Comparison of ENCODE assay signal across 8 mouse cellular contexts in the genomic region with DNA sequence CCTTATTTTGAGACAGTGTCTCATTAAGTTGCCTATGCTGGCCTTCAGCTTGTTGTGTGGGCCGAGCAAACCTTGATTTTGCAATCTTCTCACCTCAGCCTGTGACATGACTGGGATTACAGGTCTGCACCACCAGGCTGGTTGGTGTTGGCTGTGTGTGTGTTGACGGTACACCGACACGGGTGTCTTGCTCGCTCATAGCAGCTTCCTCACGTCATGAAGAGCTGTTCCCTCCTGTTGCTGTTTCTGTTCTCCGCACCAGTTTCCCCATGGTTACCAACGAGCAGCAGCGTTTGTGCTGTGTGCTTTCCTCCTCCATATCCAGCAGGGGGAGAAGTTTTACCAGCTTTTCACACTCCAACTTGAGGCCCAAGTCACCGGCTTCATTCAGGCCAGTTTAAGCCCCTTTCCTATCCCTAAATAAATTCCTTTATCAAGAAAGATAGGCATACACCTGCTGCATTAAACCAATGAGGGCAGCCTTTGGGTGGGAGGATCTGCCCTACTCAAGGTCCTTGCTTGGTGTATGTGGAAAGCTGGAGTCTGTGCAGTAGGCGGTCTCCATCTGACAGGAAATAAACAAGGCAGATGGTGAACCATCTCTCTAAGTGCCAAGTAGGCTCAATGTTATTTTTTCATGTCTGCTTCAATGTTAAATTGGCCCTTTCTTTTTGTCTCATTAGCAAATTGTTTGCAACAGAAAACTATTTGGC. TPM values are rescaled to one million over a fixed set of nuclear protein-coding genes. Genes with fewer than 3 reads are reported as not detected.
DNase-seq lines count a peak whose midpoint lies in the region; TF ChIP-seq lines count a peak whose summit lies in the region.

No protein-coding gene starts in this region.

- no peak overlapping the region for H3K4me3 ChIP-seq in cerebellum, adult 2 months (replicated peaks; ENCODE audit: insufficient read depth, low read depth, low read length)

- H3K4me1 ChIP-seq in cerebellum, adult 2 months (ENCODE audit: control insufficient read depth, insufficient read depth, low read length): peaks cover 2% of the 10 kb centered on the region; the same call in 1 of the 2 replicates

- DNase-seq in spleen, adult 18-20 months: peak; percentile 13 to 28
- no peak for DNase-seq in spleen, adult 12 weeks (ENCODE audit: low spot score)
- DNase-seq in cerebellum, adult 2 months: peak; percentile 57 to 67
- peak; percentile 50 for DNase-seq in gonadal fat pad, adult 2 months (ENCODE audit: low read depth)
- peak; percentile 58 for DNase-seq in kidney, adult 9 months
- peak; percentile 22 for DNase-seq in liver
- DNase-seq in naive thymus-derived CD4-positive, alpha-beta T cell, adult 2 months (ENCODE audit: low read depth): peak; percentile 92
- peak; percentile 41 to 67 for DNase-seq in thymus, postnatal 10 days (ENCODE audit: low spot score in 2 of 2)

- no peaks in the 10 kb centered on the region for H3K27me3 ChIP-seq in cerebellum, adult 2 months (ENCODE audit: control insufficient read depth, insufficient read depth, low read length)

- H3K27ac ChIP-seq in cerebellum, adult 2 months (ENCODE audit: insufficient read depth, low read length): no peak overlapping the region

- TF ChIP-seq POLR2A in cerebellum, adult 2 months (IDR thresholded peaks at IDR 0.05; ENCODE audit: borderline replicate concordance, insufficient read depth, low read length): no peak

- peak; percentile 61; the same call in 1 of the 2 replicates for TF ChIP-seq CTCF in cerebellum, adult 2 months (IDR thresholded peaks at IDR 0.05; ENCODE audit: borderline replicate concordance, insufficient read depth, low read depth, low read length)

- WGBS in cerebellum, adult 2 months: 11% methylated on average over 11 of the region's 11 CpGs

RNA-seq across cellular contexts. Expression of a gene that starts 9.9 kb away (rescaled TPM):
- 0.07 TPM in 1 of 2 replicates, not detected in the other for polyA plus RNA-seq in cerebellum, adult 2 months (2012; rRNA removed)
- polyA plus RNA-seq in gonadal fat pad, adult 2 months (2012; rRNA removed): not detected in 2 replicates

RNA-seq across cellular contexts. Expression of a gene that starts 9.9 kb away (rescaled TPM):
- 1.7 and 2.1 TPM in 2 replicates for polyA plus RNA-seq in cerebellum, adult 2 months (2012; rRNA removed)
- 1.1 and 1.8 TPM in 2 replicates for polyA plus RNA-seq in gonadal fat pad, adult 2 months (2012; rRNA removed)

RNA-seq across cellular contexts. Expression of a gene that starts 16.7 kb away (rescaled TPM):
- 14.6 and 19.0 TPM in 2 replicates for polyA plus RNA-seq in cerebellum, adult 2 months (2012; rRNA removed)
- 25.7 and 31.6 TPM in 2 replicates for polyA plus RNA-seq in gonadal fat pad, adult 2 months (2012; rRNA removed)

RNA-seq across cellular contexts. Expression of a gene that starts 16.7 kb away (rescaled TPM):
- polyA plus RNA-seq in cerebellum, adult 2 months (2012; rRNA removed): 76.8 and 77.2 TPM in 2 replicates
- polyA plus RNA-seq in gonadal fat pad, adult 2 months (2012; rRNA removed): 15.2 and 24.0 TPM in 2 replicates

RNA-seq across cellular contexts. Expression of a gene that starts 43.1 kb away (rescaled TPM):
- polyA plus RNA-seq in cerebellum, adult 2 months (2012; rRNA removed): 9.8 and 10.0 TPM in 2 replicates
- 0.76 and 1.1 TPM in 2 replicates for polyA plus RNA-seq in gonadal fat pad, adult 2 months (2012; rRNA removed)
